Mouse (Mus musculus) C2C12 (cell line): Measurements from ENCODE around the gene Greb1.

Source experiments
- CEBPB ChIP-seq: IDR thresholded peaks from one replicate; pipeline ENCODE4 v1.6.1; 2011; ENCODE audit warnings: low read depth, mild to moderate bottlenecking, control low read depth, moderate library complexity
- CTCF ChIP-seq: IDR thresholded peaks from one replicate; pipeline ENCODE4 v1.5.1; 2011; ENCODE audit not compliant: control insufficient read depth, insufficient read depth, insufficient read length
- FOSL1 ChIP-seq: IDR thresholded peaks from one replicate; pipeline ENCODE4 v1.8.0; 2011; ENCODE audit warnings: mild to moderate bottlenecking, low read length; ENCODE audit not compliant: poor library complexity, insufficient read depth, severe bottlenecking
- MAX ChIP-seq: IDR thresholded peaks from one replicate; pipeline ENCODE4 v1.6.1; 2011; ENCODE audit warnings: mild to moderate bottlenecking, control low read depth
- MYOG ChIP-seq: IDR thresholded peaks from one replicate; pipeline ENCODE4 v1.6.1; 2011; ENCODE audit not compliant: control insufficient read depth, insufficient read length; ENCODE audit errors: extremely low read depth
- USF1 ChIP-seq: IDR thresholded peaks from one replicate; pipeline ENCODE4 v1.6.1; 2011; ENCODE audit warnings: low read depth, mild to moderate bottlenecking, control low read depth, moderate library complexity

GRCm38 (mm10) chr12:16669176-16669575 is 131.5 kb downstream of the Greb1 start:
- TF ChIP-seq CTCF (no peak), MAX (no peak), USF1 (no peak), CEBPB (no peak), MYOG (no peak), FOSL1 (no peak)
